Mouse (Mus musculus): ENCODE results near the gene Ncor2.

- TF ChIP-seq ZC3H11A (IDR thresholded peaks at IDR 0.05; ENCODE audit: borderline replicate concordance, low read depth, low read length), result no peak
- TF ChIP-seq CHD2 (IDR thresholded peaks at IDR 0.05; ENCODE audit: low read depth, low read length), result no peak
- TF ChIP-seq HCFC1 (IDR thresholded peaks at IDR 0.05; ENCODE audit: borderline replicate concordance, insufficient read depth, low read length), result no peak
- TF ChIP-seq MAFK (IDR thresholded peaks at IDR 0.05; ENCODE audit: insufficient read depth, low read depth, low read length), result no peak
These were observed 31.9 kb downstream of the Ncor2 start for GRCm38 (mm10) chr5:125147124-125147523.
